Mouse (Mus musculus) heart, postnatal 0 days (tissue): ENCODE data around the gene Macrod1. TPM values are rescaled to one million over a fixed set of nuclear protein-coding genes. Genes with fewer than 3 reads are reported as not detected.

Source experiments
- ATAC-seq: fragments of 200-750 bp; cut with Nextera tagmentation; 2 replicates; pipeline ENCODE4 v1.8.0; 2017; ENCODE audit warnings: low read depth, moderate number of reproducible peaks, moderate library complexity; ENCODE audit not compliant: insufficient read depth
- DNase-seq: peaks from one replicate; pipeline ENCODE4 v3.0.0-alpha.2; 2016; ENCODE audit warnings: low spot score
- H3K27ac ChIP-seq: fragments of 300-500 bp; sonication (generic); 2 replicates; pipeline ENCODE4 v1.5.1; 2014; ENCODE audit warnings: low read depth, mild to moderate bottlenecking
- H3K27me3 ChIP-seq: fragments of 300-500 bp; sonication (generic); 2 replicates; pipeline ENCODE4 v1.6.1; 2014; ENCODE audit warnings: low read length, mixed read lengths; ENCODE audit not compliant: control insufficient read depth, insufficient read depth
- H3K36me3 ChIP-seq: fragments of 300-500 bp; sonication (generic); replicated peaks from 2 replicates; pipeline ENCODE4 v1.6.1; 2014; ENCODE audit warnings: low read length, mixed read lengths; ENCODE audit not compliant: control insufficient read depth, insufficient read depth
- H3K4me1 ChIP-seq: fragments of 300-500 bp; sonication (generic); 2 replicates; pipeline ENCODE4 v1.6.1; 2014; ENCODE audit warnings: antibody characterized with exemption; ENCODE audit not compliant: control insufficient read depth, insufficient read depth
- H3K4me2 ChIP-seq: fragments of 300-500 bp; sonication (generic); 2 replicates; pipeline ENCODE4 v1.6.1; 2014; ENCODE audit warnings: low read depth, mild to moderate bottlenecking, low read length, moderate library complexity
- H3K4me3 ChIP-seq: fragments of 300-500 bp; sonication (generic); 2 replicates; pipeline ENCODE4 v1.5.1; 2014; ENCODE audit warnings: low read depth, low read length
- H3K9ac ChIP-seq: fragments of 300-500 bp; sonication (generic); replicated peaks from 2 replicates; pipeline ENCODE4 v1.6.1; 2014; ENCODE audit warnings: low read depth, low read length, mixed read lengths
- H3K9me3 ChIP-seq: fragments of 300-500 bp; sonication (generic); replicated peaks from 2 replicates; pipeline ENCODE4 v1.6.1; 2016; ENCODE audit warnings: low read length; ENCODE audit not compliant: control insufficient read depth
- CTCF ChIP-seq: IDR thresholded peaks from 2 replicates; pipeline ENCODE4 v1.5.1; 2016; ENCODE audit warnings: antibody characterized with exemption, control low read depth, low read depth
- EP300 ChIP-seq: IDR thresholded peaks from 2 replicates; pipeline ENCODE4 v1.6.1; 2016; ENCODE audit warnings: antibody characterized with exemption, low read depth
- WGBS: fragments of 180-500 bp; shearing (Covaris S2); extraction: QIAGEN DNeasy Blood & Tissue Kit; methylation state at CpG from one replicate; pipeline ENCODE4 v1.1.7; 2014; 5-methylcytosine and 5-hydroxymethylcytosine counted together
- polyA plus RNA-seq: library from polyadenylated mRNA; unstranded; fragments of >200 nt; fragmentation: Nextera tagmentation; extraction: Ambion mirVana; gene quantifications from 2 replicates; pipeline ENCODE4 v1.2.1, GENCODE M21; 2015
- total RNA-seq: library from RNA; depleted of rRNA; stranded (reverse); fragments of >200 nt; gene quantifications from 2 replicates; pipeline ENCODE4 v1.2.3, GENCODE M21; 2014; ENCODE audit warnings: low replicate concordance

Gene Macrod1
- total and polyA plus RNA-seq, 2 experiments from 2014 or later = 113 to 122 TPM

DNA sequence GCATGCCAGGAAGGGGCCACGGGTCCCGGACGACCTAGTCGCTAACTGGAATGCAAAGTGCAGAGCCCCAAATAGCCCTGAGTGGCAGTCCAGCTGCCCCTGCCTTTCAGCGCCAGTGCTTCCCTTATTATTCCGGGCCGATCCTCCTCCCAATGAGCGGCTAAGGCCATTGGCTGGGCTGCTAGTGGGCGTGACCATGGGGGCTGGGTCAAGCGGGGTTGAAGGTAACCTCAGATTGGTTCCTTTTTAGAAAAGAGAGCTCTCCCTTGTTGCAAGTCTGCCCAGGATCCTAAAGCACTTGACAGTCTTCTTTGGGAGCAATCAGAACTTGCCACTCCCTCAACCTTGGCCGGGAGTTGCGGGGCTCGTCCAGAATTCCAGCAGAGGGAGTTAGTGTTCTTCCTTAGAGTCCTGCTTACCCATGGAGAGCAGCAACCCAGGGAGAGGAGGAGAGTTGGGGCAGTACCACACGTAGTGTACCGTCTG, 1.2 kb downstream of the Macrod1 start:
- H3K4me2 ChIP-seq = peak overlapping the region; percentile 99
- no peaks in the 10 kb centered on the region for H3K36me3 ChIP-seq
- H3K27me3 ChIP-seq = no peaks in the 10 kb centered on the region
- no peaks in the 10 kb centered on the region for H3K9me3 ChIP-seq
- peak overlapping the region; percentile 74 for H3K9ac ChIP-seq
- DNase-seq = peak; percentile 95
- WGBS = under 1% methylated on average over 15 of the region's 15 CpGs
- peaks cover 16% of the 10 kb centered on the region for H3K4me1 ChIP-seq
- H3K4me3 ChIP-seq = peak overlapping the region; percentile 68
- peak overlapping the region; percentile 97 for H3K27ac ChIP-seq
- peak; percentile 88 for ATAC-seq
- TF ChIP-seq CTCF (peak; percentile 46), EP300 (no peak)

- peaks cover 16% of the 10 kb centered on the region for H3K4me1 ChIP-seq
- ATAC-seq = no peak
- H3K36me3 ChIP-seq = no peaks in the 10 kb centered on the region
- no peaks in the 10 kb centered on the region for H3K9me3 ChIP-seq
- H3K9ac ChIP-seq = no peak overlapping the region
- no peak for DNase-seq
- TF ChIP-seq EP300 = no peak
- no peak for TF ChIP-seq CTCF
- H3K27me3 ChIP-seq = no peaks in the 10 kb centered on the region
- 41% methylated on average over 6 of the region's 6 CpGs for WGBS
- H3K4me2 ChIP-seq = peak overlapping the region; percentile 99
- peak overlapping the region; percentile 68; the same call in 1 of the 2 replicates for H3K4me3 ChIP-seq
- peak overlapping the region; percentile 97 for H3K27ac ChIP-seq
Observed at GRCm38 (mm10) chr19:7058541-7058940, 1.9 kb downstream of the Macrod1 start.

GRCm38 (mm10) chr19:7062110-7062509, 5.5 kb downstream of the Macrod1 start:
- Histone ChIP-seq H3K9ac (no peak overlapping the region), H3K36me3 (no peaks in the 10 kb centered on the region), H3K27me3 (no peaks in the 10 kb centered on the region), H3K27ac (no peak overlapping the region), H3K4me1 (peaks cover 14% of the 10 kb centered on the region), H3K9me3 (no peaks in the 10 kb centered on the region), H3K4me3 (no peak overlapping the region), H3K4me2 (no peak overlapping the region)
- no peak for TF ChIP-seq EP300
- TF ChIP-seq CTCF = no peak
- 88% methylated on average over 5 of the region's 5 CpGs for WGBS
- DNase-seq = no peak
- ATAC-seq = no peak

GRCm38 (mm10) chr19:7062916-7063315, 6.3 kb downstream of the Macrod1 start:
- no peak for ATAC-seq
- H3K36me3 ChIP-seq = no peaks in the 10 kb centered on the region
- no peak overlapping the region for H3K4me2 ChIP-seq
- 88% methylated on average over 8 of the region's 8 CpGs for WGBS
- no peaks in the 10 kb centered on the region for H3K27me3 ChIP-seq
- TF ChIP-seq EP300 (no peak), CTCF (no peak)
- H3K27ac ChIP-seq = no peak overlapping the region
- no peaks in the 10 kb centered on the region for H3K9me3 ChIP-seq
- H3K9ac ChIP-seq = no peak overlapping the region
- no peak overlapping the region for H3K4me3 ChIP-seq
- DNase-seq = no peak
- H3K4me1 ChIP-seq = peaks cover 12% of the 10 kb centered on the region

DNA sequence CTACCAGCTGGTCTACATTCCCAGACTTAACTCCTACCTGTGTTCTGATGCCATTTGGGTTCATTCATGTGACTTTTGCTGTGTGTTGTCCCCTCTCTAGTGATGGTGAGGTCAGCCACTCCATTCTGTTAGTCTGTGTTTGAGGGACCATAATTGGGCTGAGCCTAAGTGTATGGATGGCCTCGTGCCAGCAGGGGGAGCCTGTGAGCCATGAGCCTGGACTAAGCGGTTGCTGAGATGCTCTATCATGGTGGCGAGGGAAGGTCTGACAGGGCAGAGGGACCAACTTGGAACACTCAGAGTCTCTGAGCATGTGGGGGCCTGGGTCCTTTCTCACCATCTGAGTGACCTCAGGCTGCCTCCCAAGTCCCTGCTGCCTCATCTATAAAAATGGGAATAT, 8.0 kb downstream of the Macrod1 start:
- H3K9ac ChIP-seq = no peak overlapping the region
- H3K27ac ChIP-seq = no peak overlapping the region
- TF ChIP-seq CTCF (peak; percentile 99), EP300 (no peak)
- no peaks in the 10 kb centered on the region for H3K27me3 ChIP-seq
- H3K4me2 ChIP-seq = no peak overlapping the region
- H3K4me1 ChIP-seq = peaks cover 12% of the 10 kb centered on the region
- DNase-seq (peak; percentile 78), ATAC-seq (peak; percentile 71)
- H3K36me3 ChIP-seq = no peaks in the 10 kb centered on the region
- no peaks in the 10 kb centered on the region for H3K9me3 ChIP-seq
- 2% methylated on average over 3 of the region's 3 CpGs for WGBS
- no peak overlapping the region for H3K4me3 ChIP-seq
